Mouse (Mus musculus) hindbrain, postnatal 0 days (tissue): ENCODE measurements at regions not wholly inside any gene's neighbourhood (a gene's known extent, or its start where the extent isn't known, plus 50 kb on each side); places are given as distances from the start of the nearest gene placed in this dataset.

Experiments
- ATAC-seq: fragments of 200-750 bp; cut with Nextera tagmentation; 2 replicates; pipeline ENCODE4 v1.8.0; 2017; ENCODE audit warnings: mild to moderate bottlenecking, moderate TSS enrichment, moderate library complexity
- DNase-seq: peaks from one replicate; pipeline ENCODE4 v3.0.0-alpha.2; 2015; ENCODE audit warnings: low spot score
- H3K27ac ChIP-seq: fragments of 300-500 bp; sonication (generic); 2 replicates; pipeline ENCODE4 v1.5.1; 2014; ENCODE audit warnings: mild to moderate bottlenecking
- H3K27me3 ChIP-seq: fragments of 300-500 bp; sonication (generic); 2 replicates; pipeline ENCODE4 v1.6.1; 2014; ENCODE audit warnings: low read length, mixed read lengths; ENCODE audit not compliant: insufficient read depth
- H3K36me3 ChIP-seq: fragments of 300-500 bp; sonication (generic); 2 replicates; pipeline ENCODE4 v1.6.1; 2014; ENCODE audit warnings: low read length, mixed read lengths; ENCODE audit not compliant: insufficient read depth
- H3K4me1 ChIP-seq: fragments of 300-500 bp; sonication (generic); 2 replicates; pipeline ENCODE4 v1.6.1; 2014; ENCODE audit warnings: antibody characterized with exemption, low read length, mixed read lengths; ENCODE audit not compliant: insufficient read depth
- H3K4me2 ChIP-seq: fragments of 300-500 bp; sonication (generic); 2 replicates; pipeline ENCODE4 v1.6.1; 2014; ENCODE audit warnings: low read depth, mild to moderate bottlenecking, low read length, moderate library complexity, mixed read lengths
- H3K4me3 ChIP-seq: fragments of 300-500 bp; sonication (generic); 2 replicates; pipeline ENCODE4 v1.5.1; 2014; ENCODE audit warnings: low read length
- H3K9ac ChIP-seq: fragments of 300-500 bp; sonication (generic); replicated peaks from 2 replicates; pipeline ENCODE4 v1.6.1; 2014; ENCODE audit warnings: mild to moderate bottlenecking, low read length, moderate library complexity, mixed read lengths
- H3K9me3 ChIP-seq: fragments of 300-500 bp; sonication (generic); 2 replicates; pipeline ENCODE4 v1.6.1; 2016; ENCODE audit warnings: low read length, mixed read lengths
- CTCF ChIP-seq: IDR thresholded peaks from 2 replicates; pipeline ENCODE4 v1.5.1; 2016; ENCODE audit warnings: antibody characterized with exemption, control low read depth, low read depth
- WGBS: fragments of 180-500 bp; shearing (Covaris S2); extraction: QIAGEN DNeasy Blood & Tissue Kit; methylation state at CpG from one replicate; pipeline ENCODE4 v1.1.7; 2014; 5-methylcytosine and 5-hydroxymethylcytosine counted together

GRCm38 (mm10) chr8:87112355-87112754, 227.3 kb upstream of the N4bp1 start:
- ATAC-seq (no peak), DNase-seq (no peak)
- no peak overlapping the region for H3K4me2 ChIP-seq
- no peaks in the 10 kb centered on the region for H3K27me3 ChIP-seq
- WGBS: 79% methylated on average over 7 of the region's 7 CpGs
- no peak overlapping the region for H3K9ac ChIP-seq
- H3K36me3 ChIP-seq: no peaks in the 10 kb centered on the region
- H3K27ac ChIP-seq: no peak overlapping the region
- H3K4me3 ChIP-seq: no peak overlapping the region
- H3K4me1 ChIP-seq: no peaks in the 10 kb centered on the region
- TF ChIP-seq CTCF: no peak
- no peaks in the 10 kb centered on the region for H3K9me3 ChIP-seq

DNA sequence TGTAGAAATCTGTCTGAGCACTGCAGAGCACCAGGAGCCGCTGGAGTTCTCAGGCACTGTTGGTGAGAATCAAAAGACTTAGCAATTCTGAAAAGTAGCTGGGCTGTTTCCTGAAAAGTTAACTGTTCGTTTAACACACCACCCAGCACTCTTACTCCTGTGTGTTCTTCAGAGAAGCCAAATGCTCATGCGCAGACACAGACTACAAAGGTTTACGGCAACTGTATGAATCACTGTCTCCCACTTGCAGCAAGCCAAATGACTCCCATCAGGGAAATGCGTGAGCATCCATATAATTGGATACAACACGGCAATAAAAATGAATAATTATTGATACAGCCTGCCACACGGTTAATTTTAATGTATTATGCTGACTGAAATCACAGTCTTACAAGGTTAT, 220.0 kb upstream of the N4bp1 start:
- H3K27ac ChIP-seq: no peak overlapping the region
- no peaks in the 10 kb centered on the region for H3K9me3 ChIP-seq
- H3K9ac ChIP-seq: no peak overlapping the region
- TF ChIP-seq CTCF: no peak
- no peak for ATAC-seq
- no peak overlapping the region for H3K4me3 ChIP-seq
- peak; percentile 37 for DNase-seq
- H3K4me2 ChIP-seq: no peak overlapping the region
- H3K36me3 ChIP-seq: no peaks in the 10 kb centered on the region
- H3K4me1 ChIP-seq: no peaks in the 10 kb centered on the region
- H3K27me3 ChIP-seq: no peaks in the 10 kb centered on the region
- WGBS: 48% methylated on average over 7 of the region's 7 CpGs

DNA sequence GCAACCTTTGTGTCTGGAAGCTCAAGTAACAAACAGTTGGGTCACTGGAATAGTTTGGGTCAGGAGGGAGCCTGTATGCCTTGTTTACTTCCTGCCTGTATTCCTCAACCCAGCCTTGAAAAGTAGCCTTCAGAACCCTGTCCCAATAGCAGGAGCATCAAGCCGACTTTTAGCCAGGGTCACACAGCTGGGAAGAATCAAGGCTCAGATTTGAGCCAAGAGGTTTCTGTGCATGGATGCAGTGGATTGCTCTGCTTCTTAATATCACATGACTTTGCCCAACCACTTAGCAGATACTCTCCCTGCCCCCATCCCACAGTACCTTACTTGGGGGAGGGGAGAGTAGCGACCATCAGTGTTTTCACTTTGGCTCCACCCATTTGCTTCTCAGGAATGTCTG, 210.2 kb upstream of the N4bp1 start:
- DNase-seq (no peak), ATAC-seq (no peak)
- Histone ChIP-seq H3K27ac (no peak overlapping the region), H3K27me3 (no peaks in the 10 kb centered on the region), H3K4me2 (no peak overlapping the region), H3K9ac (no peak overlapping the region), H3K4me3 (no peak overlapping the region), H3K36me3 (no peaks in the 10 kb centered on the region), H3K4me1 (peaks cover 7% of the 10 kb centered on the region; the same call in 1 of the 2 replicates), H3K9me3 (no peaks in the 10 kb centered on the region)
- WGBS: 64% methylated on average over 2 of the region's 2 CpGs
- no peak for TF ChIP-seq CTCF

- no peak overlapping the region for H3K4me2 ChIP-seq
- H3K27me3 ChIP-seq: no peaks in the 10 kb centered on the region
- H3K4me3 ChIP-seq: no peak overlapping the region
- DNase-seq (no peak), ATAC-seq (no peak)
- no peaks in the 10 kb centered on the region for H3K9me3 ChIP-seq
- TF ChIP-seq CTCF: no peak
- WGBS: 72% methylated on average over 4 of the region's 4 CpGs
- peaks cover 7% of the 10 kb centered on the region; the same call in 1 of the 2 replicates for H3K4me1 ChIP-seq
- no peak overlapping the region for H3K9ac ChIP-seq
- H3K36me3 ChIP-seq: no peaks in the 10 kb centered on the region
- H3K27ac ChIP-seq: no peak overlapping the region
Observed at GRCm38 (mm10) chr8:87094685-87095084, 209.6 kb upstream of the N4bp1 start.

DNA sequence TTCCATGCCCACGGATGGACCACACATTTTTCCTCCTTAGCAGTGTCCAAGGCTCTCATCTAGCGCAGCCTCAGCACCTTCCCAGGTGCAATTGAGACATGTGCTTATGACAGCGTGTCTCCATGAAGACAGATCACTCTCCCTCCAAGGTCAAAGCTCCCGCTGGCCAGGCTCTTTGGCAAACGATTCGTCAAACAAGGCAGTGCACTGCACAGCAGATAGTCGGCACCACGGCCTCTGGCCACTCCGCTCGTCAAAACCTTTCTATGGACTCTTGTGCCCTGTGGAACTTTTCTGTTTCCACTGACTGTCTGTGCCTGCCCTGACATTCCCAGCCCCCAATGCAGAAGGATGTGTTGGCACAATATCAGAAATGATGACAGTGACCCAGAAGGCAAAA, 208.7 kb upstream of the N4bp1 start:
- Histone ChIP-seq H3K27ac (peak overlapping the region; percentile 20; the same call in 1 of the 2 replicates), H3K9ac (no peak overlapping the region), H3K4me1 (peaks cover 7% of the 10 kb centered on the region; the same call in 1 of the 2 replicates), H3K36me3 (no peaks in the 10 kb centered on the region), H3K9me3 (no peaks in the 10 kb centered on the region), H3K4me3 (no peak overlapping the region), H3K27me3 (no peaks in the 10 kb centered on the region), H3K4me2 (no peak overlapping the region)
- TF ChIP-seq CTCF: 0 out of 2 replicates have a peak, but pooled peaks have one; percentile 1
- ATAC-seq (0 out of 2 replicates have a peak, but pooled peaks have one; percentile 15), DNase-seq (peak; percentile 40)
- 51% methylated on average over 10 of the region's 10 CpGs for WGBS

DNA sequence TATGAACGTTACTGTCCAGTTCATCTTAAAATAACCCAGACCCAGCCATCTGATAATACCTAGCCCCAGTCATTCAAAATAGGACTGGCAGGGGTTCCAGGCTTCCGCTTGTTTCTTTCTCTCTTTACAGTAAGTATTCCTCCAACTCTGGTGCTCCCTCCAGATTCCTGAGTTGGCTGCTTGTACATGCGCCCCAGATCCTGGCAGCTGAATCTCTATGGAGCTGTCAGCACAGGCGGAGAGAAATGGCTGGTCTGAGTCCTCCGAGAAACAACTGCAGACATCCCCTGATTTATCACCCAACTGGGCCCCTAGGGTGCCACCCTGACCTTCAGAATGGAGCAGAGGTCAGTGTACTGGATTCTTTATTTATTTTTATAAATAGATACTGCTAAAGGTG, 208.0 kb upstream of the N4bp1 start:
- Histone ChIP-seq H3K4me2 (no peak overlapping the region), H3K4me1 (peaks cover 7% of the 10 kb centered on the region; the same call in 1 of the 2 replicates), H3K9ac (no peak overlapping the region), H3K9me3 (no peaks in the 10 kb centered on the region), H3K36me3 (no peaks in the 10 kb centered on the region), H3K4me3 (no peak overlapping the region), H3K27me3 (no peaks in the 10 kb centered on the region), H3K27ac (peak overlapping the region; percentile 20; the same call in 1 of the 2 replicates)
- DNase-seq (no peak), ATAC-seq (no peak)
- WGBS: 57% methylated on average over 5 of the region's 5 CpGs
- no peak for TF ChIP-seq CTCF

GRCm38 (mm10) chr8:87087451-87088095, 202.5 kb upstream of the N4bp1 start:
- Histone ChIP-seq H3K36me3 (no peaks in the 10 kb centered on the region), H3K4me1 (0 out of 2 replicates have a peak, but pooled peaks cover 2% of the 10 kb centered on the region), H3K9me3 (no peaks in the 10 kb centered on the region), H3K4me3 (no peak overlapping the region), H3K27ac (peak overlapping the region; percentile 41; the same call in 1 of the 2 replicates), H3K9ac (no peak overlapping the region), H3K27me3 (no peaks in the 10 kb centered on the region), H3K4me2 (no peak overlapping the region)
- ATAC-seq (no peak), DNase-seq (peak; percentile 56)
- no peak for TF ChIP-seq CTCF
- WGBS: 32% methylated on average over 9 of the region's 9 CpGs
